Mouse (Mus musculus): Measurements from ENCODE around the gene Cdkl1. TPM values are rescaled to one million over a fixed set of nuclear protein-coding genes. Genes with fewer than 3 reads are reported as not detected.

The Cdkl1 gene
- total and polyA plus RNA-seq, 3 experiments: 0.08 to 0.32 TPM; not detected in 1

DNA sequence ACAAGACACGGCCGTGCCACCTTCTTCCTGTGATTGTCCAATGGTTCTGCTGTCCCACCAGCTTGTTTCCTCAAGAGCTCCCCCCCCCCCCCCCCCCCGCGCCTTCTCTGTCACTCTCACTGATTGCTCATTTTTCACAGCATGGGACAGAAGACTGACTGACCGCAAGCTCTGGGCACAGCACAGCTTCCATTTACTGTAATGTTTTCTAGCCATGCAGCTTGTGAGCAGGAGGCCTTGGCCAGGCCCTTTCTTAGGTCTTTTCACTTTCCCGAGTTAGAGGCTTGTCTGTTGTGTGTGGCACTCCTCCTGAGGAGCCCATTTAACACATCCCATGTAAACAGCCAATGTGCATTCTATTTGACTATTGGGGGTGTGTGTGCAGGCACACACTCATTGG is 12.1 kb upstream of the Cdkl1 start:
- no peak for TF ChIP-seq MAZ (IDR thresholded peaks at IDR 0.05; ENCODE audit: low read depth, low read length)
- no peak for TF ChIP-seq UBTF (IDR thresholded peaks at IDR 0.05; ENCODE audit: borderline replicate concordance, insufficient read depth, low read depth, low read length)
- TF ChIP-seq POLR2AphosphoS5 (IDR thresholded peaks at IDR 0.05; ENCODE audit: borderline replicate concordance, low read depth, low read length): no peak
- no peak for TF ChIP-seq MXI1 (IDR thresholded peaks at IDR 0.05; ENCODE audit: low read depth, low read length)
- H3K9ac ChIP-seq (ENCODE audit: control insufficient read depth, low read depth, low read length, poor library complexity, severe bottlenecking): no peak overlapping the region

DNA sequence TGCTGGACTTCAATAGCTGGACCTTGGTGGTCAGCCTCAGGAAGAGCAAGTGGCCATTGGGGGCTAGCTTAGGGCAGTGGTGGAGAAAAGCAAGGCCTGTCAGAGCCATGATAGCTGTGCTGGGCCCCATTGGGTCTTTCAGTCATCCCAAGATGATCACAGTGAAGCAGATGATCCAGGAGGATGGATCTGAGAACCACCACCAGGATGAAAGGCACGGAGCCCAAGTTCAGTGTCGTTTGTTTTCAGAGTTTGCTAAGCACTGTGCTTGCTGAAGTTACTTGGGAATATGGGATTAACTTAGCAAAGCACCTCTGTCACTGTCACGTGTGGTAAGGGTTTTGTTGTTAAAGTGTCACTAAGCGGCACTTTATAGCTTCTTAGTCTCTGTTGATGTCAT is 9.5 kb upstream of the Cdkl1 start:
- H3K4me3 ChIP-seq (ENCODE audit: control insufficient read depth in 1 of 2, insufficient read depth in 1 of 2, low read depth in 2 of 2, low read length in 2 of 2): no peak overlapping the region
- TF ChIP-seq CTCF (IDR thresholded peaks at IDR 0.05 in 2 of 3, conservative IDR thresholded peaks at IDR 0.05 in 1 of 3; ENCODE audit: control insufficient read depth in 1 of 3, insufficient read depth in 1 of 3, low read depth in 2 of 3, low read length in 3 of 3, poor library complexity in 1 of 3, severe bottlenecking in 1 of 3): no peak
- H3K4me1 ChIP-seq (ENCODE audit: control insufficient read depth in 1 of 2, insufficient read depth in 2 of 2, low read length in 2 of 2): no peaks in the 10 kb centered on the region
- H3K79me2 ChIP-seq (ENCODE audit: control insufficient read depth, insufficient read depth, low read length, poor library complexity): no peaks in the 10 kb centered on the region
- H3K9ac ChIP-seq (ENCODE audit: control insufficient read depth, low read depth, low read length, poor library complexity, severe bottlenecking): no peak overlapping the region
- DNase-seq (ENCODE audit: low read depth, low spot score): no peak
- H3K27me3 ChIP-seq (ENCODE audit: control insufficient read depth in 1 of 2, insufficient read depth in 2 of 2, low read length in 2 of 2): no peaks in the 10 kb centered on the region
- no peaks in the 10 kb centered on the region for H3K36me3 ChIP-seq (ENCODE audit: control insufficient read depth in 1 of 2, insufficient read depth in 2 of 2, low read length in 2 of 2)
- H3K9me3 ChIP-seq (replicated peaks; ENCODE audit: insufficient read depth, low read length): no peaks in the 10 kb centered on the region
- H3K27ac ChIP-seq (ENCODE audit: control insufficient read depth, low read depth, low read length): no peak overlapping the region

More for the DNA sequence above, 12.1 kb upstream of the Cdkl1 start:
- no peak overlapping the region for H3K27ac ChIP-seq (ENCODE audit: control insufficient read depth, low read depth, low read length)
- DNase-seq (ENCODE audit: low read depth, low spot score): no peak
- H3K27me3 ChIP-seq (ENCODE audit: control insufficient read depth in 1 of 2, insufficient read depth in 2 of 2, low read length in 2 of 2): no peaks in the 10 kb centered on the region
- peaks cover 2 to 6% of the 10 kb centered on the region in 2 experiments; a peak in 3 of 4 replicates for H3K4me1 ChIP-seq (ENCODE audit: control insufficient read depth in 1 of 2, insufficient read depth in 2 of 2, low read length in 2 of 2)
- no peaks in the 10 kb centered on the region for H3K9me3 ChIP-seq (replicated peaks; ENCODE audit: insufficient read depth, low read length)
- H3K36me3 ChIP-seq (ENCODE audit: control insufficient read depth in 1 of 2, insufficient read depth in 2 of 2, low read length in 2 of 2): no peaks in the 10 kb centered on the region; a peak in 3 of 4 replicates
- no peak overlapping the region for H3K4me3 ChIP-seq (ENCODE audit: control insufficient read depth in 1 of 2, insufficient read depth in 1 of 2, low read depth in 2 of 2, low read length in 2 of 2)
- no peaks in the 10 kb centered on the region for H3K79me2 ChIP-seq (ENCODE audit: control insufficient read depth, insufficient read depth, low read length, poor library complexity)

DNA sequence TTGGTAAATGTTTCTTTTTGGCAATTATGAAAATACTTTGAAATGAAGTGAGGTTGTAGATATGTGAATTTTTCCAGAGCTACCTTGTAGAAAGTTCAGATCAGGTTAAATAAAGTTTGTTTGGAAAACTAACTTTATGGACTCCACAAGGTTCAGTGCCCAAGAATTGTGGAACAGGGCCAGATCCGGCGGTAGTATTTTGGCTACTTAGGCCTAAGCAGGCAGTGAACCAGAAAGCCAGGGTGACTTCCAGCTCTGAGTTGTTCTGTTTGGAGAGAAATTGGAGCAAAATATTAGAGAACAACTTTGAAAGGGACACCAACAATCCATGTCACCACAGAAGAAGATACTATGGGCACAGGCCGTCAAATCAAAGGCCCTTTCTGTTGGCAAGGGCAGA is 5.2 kb upstream of the Cdkl1 start:
- Histone ChIP-seq H3K4me3 (ENCODE audit: control insufficient read depth in 1 of 2, insufficient read depth in 1 of 2, low read depth in 2 of 2, low read length in 2 of 2) (no peak overlapping the region), H3K9me3 (replicated peaks; ENCODE audit: insufficient read depth, low read length) (no peaks in the 10 kb centered on the region), H3K36me3 (ENCODE audit: control insufficient read depth in 1 of 2, insufficient read depth in 2 of 2, low read length in 2 of 2) (no peaks in the 10 kb centered on the region; a peak in 1 of 4 replicates), H3K27ac (ENCODE audit: control insufficient read depth, low read depth, low read length) (no peak overlapping the region), H3K79me2 (ENCODE audit: control insufficient read depth, insufficient read depth, low read length, poor library complexity) (no peaks in the 10 kb centered on the region), H3K27me3 (ENCODE audit: control insufficient read depth in 1 of 2, insufficient read depth in 2 of 2, low read length in 2 of 2) (peaks cover 0 to 4% of the 10 kb centered on the region in 2 experiments; a peak in 2 of 4 replicates), H3K9ac (ENCODE audit: control insufficient read depth, low read depth, low read length, poor library complexity, severe bottlenecking) (no peak overlapping the region), H3K4me1 (ENCODE audit: control insufficient read depth in 1 of 2, insufficient read depth in 2 of 2, low read length in 2 of 2) (no peaks in the 10 kb centered on the region)
- no peak for DNase-seq (ENCODE audit: low read depth, low spot score)
- TF ChIP-seq ELF1 (IDR thresholded peaks at IDR 0.05; ENCODE audit: low read depth, low read length) (no peak), EP300 (IDR thresholded peaks at IDR 0.05; ENCODE audit: low read depth in 1 of 2, low read length in 2 of 2) (no peak), MYB (IDR thresholded peaks at IDR 0.05; ENCODE audit: low read depth, low read length) (no peak), KAT2A (conservative IDR thresholded peaks at IDR 0.05; ENCODE audit: low read depth, low read length) (no peak), MEF2A (IDR thresholded peaks at IDR 0.05; ENCODE audit: extremely low read depth, insufficient replicate concordance, low read depth, low read length, poor library complexity, severe bottlenecking) (no peak), SMC3 (IDR thresholded peaks at IDR 0.05; ENCODE audit: low read depth, low read length) (no peak), RAD21 (IDR thresholded peaks at IDR 0.05; ENCODE audit: low read depth, low read length) (no peak)
